Mouse (Mus musculus) lung, embryonic 14.5 days (tissue): Measurements from ENCODE around the gene Aff3. TPM values are rescaled to one million over a fixed set of nuclear protein-coding genes. Genes with fewer than 3 reads are reported as not detected.
A peak's percentile ranks its signal among the peaks of the same experiment; 100 is the strongest.

Experiments used
- ATAC-seq: fragments of 200-750 bp; cut with Nextera tagmentation; 2 replicates; pipeline ENCODE4 v1.8.0; 2017; ENCODE audit warnings: mild to moderate bottlenecking, moderate TSS enrichment, moderate library complexity; ENCODE audit not compliant: insufficient read depth
- DNase-seq: peaks from one replicate; pipeline ENCODE4 v3.0.0-alpha.2; 2015
- H3K27ac ChIP-seq: fragments of 300-500 bp; sonication (generic); 2 replicates; pipeline ENCODE4 v1.5.1; 2014; ENCODE audit warnings: low read depth, mild to moderate bottlenecking, moderate library complexity
- H3K27me3 ChIP-seq: fragments of 300-500 bp; sonication (generic); 2 replicates; pipeline ENCODE4 v1.6.1; 2014; ENCODE audit warnings: low read length, control low read depth; ENCODE audit not compliant: insufficient read depth
- H3K36me3 ChIP-seq: fragments of 300-500 bp; sonication (generic); 2 replicates; pipeline ENCODE4 v1.6.1; 2014; ENCODE audit warnings: control low read depth; ENCODE audit not compliant: insufficient read depth
- H3K4me1 ChIP-seq: fragments of 300-500 bp; sonication (generic); 2 replicates; pipeline ENCODE4 v1.6.1; 2014; ENCODE audit warnings: antibody characterized with exemption, control low read depth; ENCODE audit not compliant: insufficient read depth
- H3K4me2 ChIP-seq: fragments of 300-500 bp; sonication (generic); 2 replicates; pipeline ENCODE4 v1.6.1; 2014; ENCODE audit warnings: mild to moderate bottlenecking
- H3K4me3 ChIP-seq: fragments of 300-500 bp; sonication (generic); 2 replicates; pipeline ENCODE4 v1.5.1; 2014; ENCODE audit warnings: low read depth, low read length
- H3K9ac ChIP-seq: fragments of 300-500 bp; sonication (generic); 2 replicates; pipeline ENCODE4 v1.6.1; 2014
- H3K9me3 ChIP-seq: fragments of 300-500 bp; sonication (generic); 2 replicates; pipeline ENCODE4 v1.6.1; 2016; ENCODE audit warnings: low read depth, low read length, control low read depth
- CTCF ChIP-seq: IDR thresholded peaks from 2 replicates; pipeline ENCODE4 v1.5.1; 2016; ENCODE audit warnings: antibody characterized with exemption, low read depth
- WGBS: fragments of 180-500 bp; shearing (Covaris S2); extraction: QIAGEN DNeasy Blood & Tissue Kit; methylation state at CpG from one replicate; pipeline ENCODE4 v1.1.7; 2014; 5-methylcytosine and 5-hydroxymethylcytosine counted together
- polyA plus RNA-seq: library from polyadenylated mRNA; unstranded; fragments of >200 nt; fragmentation: Nextera tagmentation; extraction: Ambion mirVana; gene quantifications from 2 replicates; pipeline ENCODE4 v1.2.1, GENCODE M21; 2014

The Aff3 gene
- polyA plus RNA-seq, 1 experiment from 2014 or later = 15.2 TPM

DNA sequence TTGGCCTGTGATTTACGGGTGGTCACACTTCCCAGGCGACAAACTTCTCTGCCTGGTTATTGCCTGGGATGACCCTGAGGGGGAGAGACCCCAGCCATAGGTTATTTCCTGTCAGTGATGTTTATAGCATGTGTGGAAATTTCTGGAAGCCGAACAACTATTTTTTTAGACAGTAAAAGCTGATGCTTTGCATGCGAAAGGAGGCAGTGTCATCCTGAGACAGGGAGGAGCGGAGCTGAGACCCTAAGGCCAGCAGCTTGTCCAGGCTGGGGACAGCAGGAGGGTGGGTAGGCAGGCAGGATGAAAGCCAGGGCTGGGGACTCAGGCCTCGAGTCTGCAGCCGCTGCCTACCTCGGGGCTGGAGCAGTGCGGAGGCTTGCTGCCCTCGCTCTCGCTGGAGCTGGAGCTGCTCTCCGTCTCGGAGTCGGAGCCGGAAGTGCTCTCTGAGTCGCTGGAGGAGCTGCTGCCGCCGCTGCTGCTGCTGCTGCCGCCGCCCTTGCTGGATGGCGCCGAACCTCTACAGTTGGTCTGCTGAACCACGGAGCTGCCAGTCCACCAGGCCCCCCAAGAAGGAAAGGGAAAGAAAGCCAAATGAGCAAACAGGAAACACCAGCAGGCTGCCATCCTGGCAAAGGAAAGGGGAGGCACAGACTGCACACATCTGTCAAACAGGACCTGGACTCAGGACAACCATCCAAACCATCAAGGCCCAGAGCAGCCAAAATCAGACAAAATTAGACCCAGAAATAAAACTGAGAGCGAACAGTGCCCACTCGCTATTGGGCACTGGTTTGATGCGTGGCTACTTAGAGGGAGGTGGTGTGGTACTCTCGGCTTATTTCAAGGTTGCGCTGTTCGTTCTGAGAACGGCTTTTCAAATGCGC is 446.6 kb downstream of the Aff3 start:
- WGBS = 59% methylated on average over 31 of the region's 31 CpGs
- Histone ChIP-seq H3K9ac (0 out of 2 replicates have a peak overlapping the region, but pooled peaks have one; percentile 32), H3K36me3 (no peaks in the 10 kb centered on the region), H3K9me3 (no peaks in the 10 kb centered on the region), H3K4me3 (no peak overlapping the region), H3K4me1 (no peaks in the 10 kb centered on the region), H3K27ac (no peak overlapping the region), H3K27me3 (no peaks in the 10 kb centered on the region), H3K4me2 (peak overlapping the region; percentile 38)
- TF ChIP-seq CTCF = no peak
- DNase-seq (peak; percentile 67), ATAC-seq (no peak)

DNA sequence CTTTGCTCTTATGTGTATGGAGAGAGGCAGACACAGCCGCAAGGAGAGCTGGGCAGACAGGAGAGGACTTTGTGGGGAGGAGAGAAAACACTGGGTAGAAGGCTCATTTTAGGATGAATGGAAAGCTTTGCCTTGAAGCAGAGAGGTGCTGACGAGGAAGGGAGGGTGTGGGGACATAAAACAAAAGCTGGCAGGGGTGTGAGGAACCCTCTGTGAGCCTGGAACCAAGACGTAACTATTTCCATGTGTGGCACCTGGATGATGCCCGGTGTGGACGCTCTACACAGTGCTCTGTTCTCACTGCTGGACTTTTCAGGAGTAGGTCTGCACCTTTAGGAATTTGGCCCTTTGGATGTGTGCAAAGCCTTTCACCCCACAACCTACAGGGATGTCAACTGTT is 447.7 kb downstream of the Aff3 start:
- H3K4me2 ChIP-seq = no peak overlapping the region
- H3K27ac ChIP-seq = no peak overlapping the region
- no peaks in the 10 kb centered on the region for H3K36me3 ChIP-seq
- no peak for ATAC-seq
- H3K9me3 ChIP-seq = no peaks in the 10 kb centered on the region
- no peaks in the 10 kb centered on the region for H3K27me3 ChIP-seq
- WGBS = 76% methylated on average over 5 of the region's 5 CpGs
- H3K9ac ChIP-seq = no peak overlapping the region
- no peak overlapping the region for H3K4me3 ChIP-seq
- no peaks in the 10 kb centered on the region for H3K4me1 ChIP-seq
- TF ChIP-seq CTCF = no peak
- DNase-seq = no peak

DNA sequence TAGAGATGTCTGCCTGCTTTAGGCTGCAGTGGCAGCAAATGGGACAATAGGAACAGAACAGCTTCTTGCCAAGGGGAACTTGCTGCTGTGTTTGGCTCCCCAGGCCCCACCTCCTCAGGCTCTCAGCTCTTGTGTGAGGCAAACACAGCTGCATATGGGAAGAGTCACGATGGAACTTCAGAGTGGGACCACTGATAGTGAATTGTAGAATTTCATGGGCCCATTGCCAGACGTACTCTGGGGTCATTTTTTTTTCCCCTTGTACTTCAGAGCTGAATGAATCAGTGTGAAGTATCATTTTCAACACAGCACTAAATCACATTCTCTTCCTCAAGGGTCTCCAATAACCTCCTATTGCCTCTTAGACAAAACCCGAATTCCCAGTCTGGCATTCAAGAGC is 451.4 kb downstream of the Aff3 start:
- DNase-seq = peak; percentile 53
- peaks cover 12% of the 10 kb centered on the region; the same call in 1 of the 2 replicates for H3K36me3 ChIP-seq
- 26% methylated on average over 3 of the region's 3 CpGs for WGBS
- no peaks in the 10 kb centered on the region for H3K4me1 ChIP-seq
- H3K4me2 ChIP-seq = no peak overlapping the region
- no peak overlapping the region for H3K4me3 ChIP-seq
- no peak for TF ChIP-seq CTCF
- H3K27me3 ChIP-seq = no peaks in the 10 kb centered on the region
- no peak overlapping the region for H3K9ac ChIP-seq
- H3K9me3 ChIP-seq = no peaks in the 10 kb centered on the region
- ATAC-seq = no peak
- H3K27ac ChIP-seq = no peak overlapping the region

DNA sequence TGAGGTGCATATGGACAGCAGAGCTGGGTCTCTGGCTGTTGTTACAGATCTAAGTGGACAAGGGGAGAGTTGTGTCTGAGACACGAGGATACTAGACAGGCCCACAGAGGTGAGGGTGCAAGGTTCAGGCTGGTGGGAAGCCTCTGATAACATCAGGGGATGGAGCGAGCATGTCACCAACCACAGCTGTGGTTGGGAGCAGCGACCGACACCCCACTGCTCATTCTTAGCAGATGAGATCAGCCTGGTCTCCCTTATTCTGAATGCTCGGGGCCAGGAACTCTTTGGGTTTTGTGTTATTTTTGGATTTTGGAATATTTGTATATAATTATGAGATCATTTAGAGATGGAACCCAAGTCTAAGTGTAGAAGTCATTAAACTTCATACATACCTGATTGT is 452.4 kb downstream of the Aff3 start:
- H3K27ac ChIP-seq = no peak overlapping the region
- H3K27me3 ChIP-seq = no peaks in the 10 kb centered on the region
- H3K4me1 ChIP-seq = no peaks in the 10 kb centered on the region
- DNase-seq = no peak
- H3K4me3 ChIP-seq = no peak overlapping the region
- 52% methylated on average over 5 of the region's 5 CpGs for WGBS
- no peak for ATAC-seq
- peaks cover 12% of the 10 kb centered on the region; the same call in 1 of the 2 replicates for H3K36me3 ChIP-seq
- H3K9ac ChIP-seq = no peak overlapping the region
- no peak overlapping the region for H3K4me2 ChIP-seq
- TF ChIP-seq CTCF = no peak
- no peaks in the 10 kb centered on the region for H3K9me3 ChIP-seq

DNA sequence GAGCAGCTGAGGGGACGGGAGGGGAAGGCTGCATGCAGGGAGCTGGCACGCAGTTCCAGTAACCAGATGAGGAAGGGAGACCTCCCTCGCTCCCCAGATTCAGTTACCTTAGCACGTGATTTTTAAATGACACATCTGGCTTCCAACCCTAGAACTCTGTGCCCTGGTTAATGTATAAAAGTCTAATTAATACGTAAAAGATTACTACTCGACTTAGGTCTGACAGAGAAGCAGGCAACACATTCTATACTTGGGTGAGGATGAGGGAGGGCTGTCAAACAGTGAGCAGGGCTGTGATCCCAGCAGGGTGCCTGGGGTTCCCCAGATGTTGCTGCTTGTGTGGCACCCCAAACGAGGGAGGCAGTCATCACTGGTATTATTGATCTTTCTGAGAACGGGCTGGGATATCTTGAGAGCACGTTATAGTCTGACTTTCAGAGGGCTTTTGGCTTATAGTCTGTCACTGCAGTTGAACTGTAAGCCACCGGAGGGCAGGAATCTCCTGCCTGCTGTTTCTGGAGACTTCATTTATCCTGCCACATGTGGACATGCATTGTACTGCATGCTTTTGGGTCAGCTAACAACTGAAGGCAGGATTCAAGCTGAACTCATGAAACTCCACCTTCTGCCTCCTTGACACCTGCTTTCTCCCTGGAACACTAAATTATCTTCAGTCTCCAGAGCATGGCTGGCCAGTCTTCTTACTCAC is 462.1 kb downstream of the Aff3 start:
- no peak overlapping the region for H3K4me3 ChIP-seq
- H3K27ac ChIP-seq = no peak overlapping the region
- ATAC-seq (no peak), DNase-seq (peak; percentile 72)
- H3K27me3 ChIP-seq = no peaks in the 10 kb centered on the region
- 64% methylated on average over 10 of the region's 10 CpGs for WGBS
- TF ChIP-seq CTCF = peak; percentile 85
- peaks cover 5% of the 10 kb centered on the region; the same call in 1 of the 2 replicates for H3K36me3 ChIP-seq
- H3K9ac ChIP-seq = no peak overlapping the region
- H3K9me3 ChIP-seq = no peaks in the 10 kb centered on the region
- no peak overlapping the region for H3K4me2 ChIP-seq
- no peaks in the 10 kb centered on the region for H3K4me1 ChIP-seq

DNA sequence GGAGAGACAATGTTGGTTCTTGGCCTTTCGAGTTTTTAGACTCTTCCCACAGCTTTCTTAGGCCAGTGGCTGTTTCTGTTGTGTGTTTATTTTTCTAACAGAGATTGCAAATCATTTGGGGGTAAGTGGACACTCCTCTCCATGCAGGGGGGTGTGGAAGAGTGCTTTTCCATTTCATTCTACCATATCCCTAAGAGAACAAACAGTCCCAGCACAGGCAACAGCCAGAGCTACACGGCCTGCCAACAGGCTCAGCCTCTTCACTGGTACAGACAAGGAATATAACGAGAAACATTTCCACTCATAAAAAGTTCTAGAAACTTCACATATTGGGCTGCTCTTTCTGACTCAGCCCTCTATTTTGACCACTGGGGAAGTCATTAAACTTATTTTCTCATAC is 463.0 kb downstream of the Aff3 start:
- Histone ChIP-seq H3K9ac (no peak overlapping the region), H3K4me1 (no peaks in the 10 kb centered on the region), H3K36me3 (peaks cover 6% of the 10 kb centered on the region; the same call in 1 of the 2 replicates), H3K27me3 (no peaks in the 10 kb centered on the region), H3K27ac (no peak overlapping the region), H3K4me3 (no peak overlapping the region), H3K4me2 (no peak overlapping the region), H3K9me3 (no peaks in the 10 kb centered on the region)
- DNase-seq (no peak), ATAC-seq (no peak)
- 84% methylated on average over 3 of the region's 3 CpGs for WGBS
- TF ChIP-seq CTCF = no peak
